Mouse (Mus musculus) stomach, postnatal 0 days (tissue): ENCODE results near the gene Snx9. TPM values are rescaled to one million over a fixed set of nuclear protein-coding genes. Genes with fewer than 3 reads are reported as not detected.

ENCODE experiments used
- ATAC-seq: fragments of 200-750 bp; cut with Nextera tagmentation; 2 replicates; pipeline ENCODE4 v1.8.0; 2017; ENCODE audit not compliant: low FRiP score, low TSS enrichment
- DNase-seq: peaks from one replicate; pipeline ENCODE4 v3.0.0-alpha.2; 2016; ENCODE audit warnings: low spot score
- H3K27ac ChIP-seq: fragments of 300-500 bp; sonication (generic); replicated peaks from 2 replicates; pipeline ENCODE4 v1.5.1; 2014; ENCODE audit warnings: mild to moderate bottlenecking, control low read depth
- H3K27me3 ChIP-seq: fragments of 300-500 bp; sonication (generic); 2 replicates; pipeline ENCODE4 v1.6.1; 2014; ENCODE audit warnings: low read length; ENCODE audit not compliant: control insufficient read depth, insufficient read depth
- H3K36me3 ChIP-seq: fragments of 300-500 bp; sonication (generic); 2 replicates; pipeline ENCODE4 v1.6.1; 2014; ENCODE audit warnings: low read length, mixed read lengths; ENCODE audit not compliant: control insufficient read depth, insufficient read depth
- H3K4me1 ChIP-seq: fragments of 300-500 bp; sonication (generic); replicated peaks from 2 replicates; pipeline ENCODE4 v1.6.1; 2014; ENCODE audit warnings: antibody characterized with exemption; ENCODE audit not compliant: control insufficient read depth, insufficient read depth
- H3K4me2 ChIP-seq: fragments of 300-500 bp; sonication (generic); replicated peaks from 2 replicates; pipeline ENCODE4 v1.6.1; 2014; ENCODE audit warnings: low read depth, mild to moderate bottlenecking, control low read depth, moderate library complexity
- H3K4me3 ChIP-seq: fragments of 300-500 bp; sonication (generic); 2 replicates; pipeline ENCODE4 v1.5.1; 2014; ENCODE audit warnings: low read depth, low read length, control low read depth
- H3K9ac ChIP-seq: fragments of 300-500 bp; sonication (generic); 2 replicates; pipeline ENCODE4 v1.6.1; 2014; ENCODE audit warnings: mild to moderate bottlenecking, low read length, control low read depth, mixed read lengths
- H3K9me3 ChIP-seq: fragments of 300-500 bp; sonication (generic); 2 replicates; pipeline ENCODE4 v1.6.1; 2016; ENCODE audit warnings: low read length; ENCODE audit not compliant: control insufficient read depth
- CTCF ChIP-seq: IDR thresholded peaks from 2 replicates; pipeline ENCODE4 v1.5.1; 2016; ENCODE audit warnings: antibody characterized with exemption, low read depth, mild to moderate bottlenecking, moderate library complexity
- EP300 ChIP-seq: optimal IDR thresholded peaks from 2 replicates; pipeline ENCODE3; 2016; ENCODE audit warnings: antibody characterized with exemption
- WGBS: fragments of 180-500 bp; shearing (Covaris S2); extraction: QIAGEN DNeasy Blood & Tissue Kit; methylation state at CpG from one replicate; pipeline ENCODE4 v1.1.7; 2014; 5-methylcytosine and 5-hydroxymethylcytosine counted together
- polyA plus RNA-seq: library from polyadenylated mRNA; unstranded; fragments of >200 nt; fragmentation: Nextera tagmentation; extraction: Ambion mirVana; gene quantifications from 2 replicates; pipeline ENCODE4 v1.2.1, GENCODE M21; 2015

The Snx9 gene
- polyA plus RNA-seq, 1 experiment from 2014 or later, result 34.8 TPM

DNA sequence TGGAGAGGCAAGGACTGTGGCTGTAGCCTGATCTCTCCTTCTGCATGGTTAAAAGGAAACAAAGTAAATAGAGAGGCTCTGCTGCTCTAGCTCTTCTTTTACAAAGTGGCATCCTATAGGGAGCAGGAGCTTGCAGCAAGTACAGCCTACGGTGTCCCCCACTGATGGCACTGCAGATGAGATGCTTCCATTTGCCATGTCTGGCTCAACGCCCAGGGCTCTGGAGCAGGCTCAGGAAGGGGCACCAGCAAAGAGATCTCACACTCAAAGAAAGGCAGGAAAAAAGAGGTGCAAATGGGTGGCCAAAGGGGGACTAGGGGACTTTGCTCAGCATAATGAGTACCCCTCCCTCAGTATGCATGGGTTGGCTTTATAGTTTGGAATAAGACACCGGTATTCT is 7.0 kb upstream of the Snx9 start:
- 90% methylated on average over 3 of the region's 3 CpGs for WGBS
- H3K4me2 ChIP-seq, result no peak overlapping the region

DNA sequence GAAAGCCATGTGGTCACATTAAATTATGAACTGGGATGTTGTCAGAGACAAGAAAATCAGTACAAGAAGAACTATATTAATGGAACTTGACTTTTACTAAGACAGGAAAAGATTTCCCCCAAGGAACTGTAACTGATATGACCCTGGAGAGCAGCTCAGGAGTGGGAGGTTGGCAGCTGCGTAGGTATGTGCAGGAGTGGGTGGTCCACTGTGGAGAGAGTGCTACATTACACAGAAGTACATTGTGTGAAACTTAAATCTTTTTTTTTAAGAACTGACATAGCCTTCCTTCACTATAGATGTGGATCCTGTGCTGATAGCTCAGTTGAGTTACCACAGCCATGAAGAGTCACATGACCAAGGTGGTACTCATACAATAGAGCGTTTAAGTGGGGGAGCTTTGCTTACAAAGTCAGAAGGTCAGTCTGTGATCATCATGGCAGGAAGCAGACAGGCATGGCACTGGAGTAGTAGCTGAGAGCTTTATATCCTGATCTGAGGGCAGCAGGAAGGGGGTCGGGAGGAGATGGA is 6.3 kb upstream of the Snx9 start:
- ATAC-seq, result no peak
- no peak for DNase-seq
- Histone ChIP-seq H3K4me1 (no peaks in the 10 kb centered on the region), H3K4me2 (no peak overlapping the region), H3K4me3 (no peak overlapping the region), H3K27ac (no peak overlapping the region), H3K27me3 (no peaks in the 10 kb centered on the region), H3K36me3 (no peaks in the 10 kb centered on the region), H3K9ac (no peak overlapping the region), H3K9me3 (no peaks in the 10 kb centered on the region)
- TF ChIP-seq EP300 (no peak), CTCF (no peak)
- 80% methylated on average over 3 of the region's 3 CpGs for WGBS

More for the DNA sequence above, 7.0 kb upstream of the Snx9 start:
- H3K27ac ChIP-seq, result no peak overlapping the region
- DNase-seq (no peak), ATAC-seq (no peak)
- H3K4me1 ChIP-seq, result no peaks in the 10 kb centered on the region
- H3K9ac ChIP-seq, result no peak overlapping the region
- H3K36me3 ChIP-seq, result no peaks in the 10 kb centered on the region
- no peaks in the 10 kb centered on the region for H3K27me3 ChIP-seq
- no peaks in the 10 kb centered on the region for H3K9me3 ChIP-seq
- TF ChIP-seq EP300 (no peak), CTCF (no peak)
- no peak overlapping the region for H3K4me3 ChIP-seq

DNA sequence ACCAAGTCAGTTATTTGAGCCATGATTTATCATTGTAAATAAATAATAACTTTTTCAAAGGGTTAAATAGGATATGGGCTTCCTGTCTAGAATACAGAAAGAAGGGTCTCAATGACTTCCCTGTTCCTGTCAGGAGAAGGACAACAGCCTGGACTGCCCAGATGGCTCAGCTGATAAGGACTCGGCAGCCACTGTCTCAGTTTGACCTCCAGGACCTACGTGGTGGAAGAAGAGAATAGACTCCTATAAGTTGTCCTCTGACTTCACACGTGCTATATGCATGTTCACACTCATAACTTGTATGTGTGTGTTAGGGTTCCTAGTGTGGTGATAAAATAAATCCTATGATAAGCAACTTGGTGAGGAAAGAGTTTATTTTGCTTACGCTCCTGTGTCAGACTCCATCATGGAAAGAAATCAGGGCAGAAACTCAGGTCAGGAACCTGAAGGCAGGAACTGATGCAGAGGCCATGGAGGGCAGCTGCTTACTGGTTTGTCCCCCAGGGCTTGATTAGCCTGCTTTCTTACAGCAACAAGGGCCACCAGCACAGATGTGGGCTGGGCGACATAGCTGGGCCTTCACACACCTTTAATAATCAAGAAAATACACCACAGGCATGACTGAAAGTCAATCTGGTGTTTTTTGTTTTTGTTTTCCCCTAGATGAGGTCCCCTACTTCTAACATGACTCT is 1.4 kb upstream of the Snx9 start:
- Histone ChIP-seq H3K36me3 (no peaks in the 10 kb centered on the region), H3K9me3 (no peaks in the 10 kb centered on the region), H3K4me2 (no peak overlapping the region), H3K4me1 (peaks cover 5% of the 10 kb centered on the region; the same call in 1 of the 2 replicates), H3K27me3 (no peaks in the 10 kb centered on the region), H3K4me3 (no peak overlapping the region; the same call in 1 of the 2 replicates), H3K9ac (no peak overlapping the region), H3K27ac (no peak overlapping the region)
- ATAC-seq, result no peak
- DNase-seq, result no peak
- whole genome bisulfite sequencing, result 74% methylated on average over 5 of the region's 5 CpGs
- TF ChIP-seq CTCF, result no peak
- TF ChIP-seq EP300, result no peak

DNA sequence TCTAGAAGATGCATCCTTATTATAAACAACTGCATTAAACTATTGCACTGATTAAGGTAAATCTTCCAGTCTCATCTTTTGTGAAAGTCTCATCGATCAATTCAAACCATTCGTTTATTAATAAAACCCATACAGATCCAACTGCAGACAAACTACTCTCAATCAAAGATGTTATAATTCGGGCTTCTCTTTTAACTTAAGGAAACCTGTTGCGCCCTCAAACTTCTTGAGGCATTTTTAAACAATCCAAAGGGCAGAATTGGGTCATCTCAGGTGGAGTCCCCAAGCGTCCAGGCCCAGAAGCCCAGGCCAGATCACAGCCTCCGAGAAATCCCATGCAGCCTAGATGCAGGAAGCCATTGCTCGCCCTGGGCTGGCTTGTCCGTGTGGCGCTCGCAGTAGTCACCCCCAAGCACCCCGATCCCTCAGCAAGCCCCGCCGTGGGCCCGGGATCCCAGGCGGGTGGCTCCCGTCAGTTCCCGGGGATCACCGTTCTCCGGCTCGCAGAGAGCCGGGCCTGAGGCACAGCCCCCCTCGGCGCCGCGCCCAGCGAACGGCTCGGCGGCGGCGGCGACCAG is 490 bp upstream of the Snx9 start:
- 4% methylated on average over 32 of the region's 32 CpGs for WGBS

DNA sequence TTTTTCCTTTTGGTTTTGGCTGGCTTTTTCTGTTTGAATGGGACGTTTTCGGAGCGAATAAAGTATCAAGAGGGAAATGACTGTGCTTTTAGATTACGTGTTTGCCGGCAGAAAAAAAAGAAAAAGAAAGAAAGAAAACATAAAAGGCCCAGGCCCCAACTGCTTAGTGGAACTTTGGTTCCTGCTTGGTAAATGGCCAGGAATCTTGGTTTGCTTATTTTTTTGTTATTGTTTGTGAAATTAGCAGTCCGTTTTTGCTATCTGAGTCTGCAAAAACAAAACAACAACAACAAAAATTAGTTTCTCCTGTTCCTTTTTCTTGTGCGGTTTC is 779 bp downstream of the Snx9 start:
- Histone ChIP-seq H3K27ac (peak overlapping the region; percentile 100), H3K9me3 (no peaks in the 10 kb centered on the region), H3K4me1 (peaks cover 11% of the 10 kb centered on the region), H3K4me2 (peak overlapping the region; percentile 63), H3K9ac (peak overlapping the region; percentile 99), H3K4me3 (peak overlapping the region; percentile 95), H3K27me3 (no peaks in the 10 kb centered on the region), H3K36me3 (no peaks in the 10 kb centered on the region)
- ATAC-seq, result no peak
- DNase-seq, result no peak
- WGBS, result 2% methylated on average over 7 of the region's 7 CpGs
- no peak for TF ChIP-seq CTCF
- no peak for TF ChIP-seq EP300

More for the DNA sequence above, 490 bp upstream of the Snx9 start:
- H3K4me3 ChIP-seq, result peak overlapping the region; percentile 95
- no peaks in the 10 kb centered on the region for H3K36me3 ChIP-seq
- H3K4me2 ChIP-seq, result peak overlapping the region; percentile 63
- H3K27me3 ChIP-seq, result no peaks in the 10 kb centered on the region
- H3K9me3 ChIP-seq, result no peaks in the 10 kb centered on the region
- TF ChIP-seq EP300 (no peak), CTCF (no peak)
- H3K9ac ChIP-seq, result peak overlapping the region; percentile 99
- DNase-seq (peak; percentile 58), ATAC-seq (peak; percentile 55)
- H3K4me1 ChIP-seq, result peaks cover 8% of the 10 kb centered on the region
- peak overlapping the region; percentile 100 for H3K27ac ChIP-seq
